Mouse (Mus musculus): Measurements from ENCODE around the gene Hmgcs2.
A peak's percentile ranks its signal among the peaks of the same experiment; 100 is the strongest.

The Hmgcs2 gene

GRCm38 (mm10) chr3:98280204-98280932, at the start of gene Hmgcs2:
Gene Hmgcs2 (plus strand): TSS chr3:98280435.
- peak; percentile 41 for DNase-seq (ENCODE audit: low spot score)

GRCm38 (mm10) chr3:98233504-98233903, 46.7 kb upstream of the Hmgcs2 start:
- no peak for DNase-seq (ENCODE audit: low spot score)

- no peak for DNase-seq (ENCODE audit: low spot score)
Measured at GRCm38 (mm10) chr3:98236266-98236665, 44.0 kb upstream of the Hmgcs2 start.

GRCm38 (mm10) chr3:98237240-98237639, 43.0 kb upstream of the Hmgcs2 start:
- DNase-seq (ENCODE audit: low spot score) = no peak

GRCm38 (mm10) chr3:98238150-98238549, 42.1 kb upstream of the Hmgcs2 start:
- no peak for DNase-seq (ENCODE audit: low spot score)

- no peak for DNase-seq (ENCODE audit: low spot score)
Measured at GRCm38 (mm10) chr3:98242051-98242450, 38.2 kb upstream of the Hmgcs2 start.

GRCm38 (mm10) chr3:98242458-98243037, 37.7 kb upstream of the Hmgcs2 start:
- no peak for DNase-seq (ENCODE audit: low spot score)

GRCm38 (mm10) chr3:98245892-98246291, 34.3 kb upstream of the Hmgcs2 start:
- no peak for DNase-seq (ENCODE audit: low spot score)

- no peak for DNase-seq (ENCODE audit: low spot score)
Measured at GRCm38 (mm10) chr3:98246985-98247751, 33.1 kb upstream of the Hmgcs2 start.

GRCm38 (mm10) chr3:98249378-98249777, 30.9 kb upstream of the Hmgcs2 start:
- no peak for DNase-seq (ENCODE audit: low spot score)

GRCm38 (mm10) chr3:98249833-98250448, 30.3 kb upstream of the Hmgcs2 start:
- no peak for DNase-seq (ENCODE audit: low spot score)

- DNase-seq (ENCODE audit: low spot score) = no peak
Measured at GRCm38 (mm10) chr3:98254059-98254458, 26.2 kb upstream of the Hmgcs2 start.

GRCm38 (mm10) chr3:98254656-98255583, 25.3 kb upstream of the Hmgcs2 start:
- no peak for DNase-seq (ENCODE audit: low spot score)

- no peak for DNase-seq (ENCODE audit: low spot score)
Measured at GRCm38 (mm10) chr3:98258723-98259122, 21.5 kb upstream of the Hmgcs2 start.

GRCm38 (mm10) chr3:98259271-98259751, 20.9 kb upstream of the Hmgcs2 start:
- peak; percentile 42 for DNase-seq (ENCODE audit: low spot score)

GRCm38 (mm10) chr3:98260534-98260933, 19.7 kb upstream of the Hmgcs2 start:
- DNase-seq (ENCODE audit: low spot score) = no peak

- DNase-seq (ENCODE audit: low spot score) = no peak
Measured at GRCm38 (mm10) chr3:98261415-98261814, 18.8 kb upstream of the Hmgcs2 start.

GRCm38 (mm10) chr3:98262133-98262532, 18.1 kb upstream of the Hmgcs2 start:
- DNase-seq (ENCODE audit: low spot score) = no peak

- DNase-seq (ENCODE audit: low spot score) = peak; percentile 63
Measured at GRCm38 (mm10) chr3:98267249-98267651, 13.0 kb upstream of the Hmgcs2 start.

GRCm38 (mm10) chr3:98273623-98274398, 6.4 kb upstream of the Hmgcs2 start:
- DNase-seq (ENCODE audit: low spot score) = no peak

Data from lung, postnatal 25 days (tissue).